Mouse (Mus musculus) E14TG2a.4 (cell line): Measurements from ENCODE around the gene Tax1bp1.

Experiments used
- CTCF ChIP-seq: conservative IDR thresholded peaks from 2 replicates; pipeline ENCODE4 v1.5.1; 2014; ENCODE audit warnings: low read length
- POU5F1 ChIP-seq: IDR thresholded peaks from 2 replicates; pipeline ENCODE4 v1.6.1; 2014; ENCODE audit warnings: low read length, borderline replicate concordance

DNA sequence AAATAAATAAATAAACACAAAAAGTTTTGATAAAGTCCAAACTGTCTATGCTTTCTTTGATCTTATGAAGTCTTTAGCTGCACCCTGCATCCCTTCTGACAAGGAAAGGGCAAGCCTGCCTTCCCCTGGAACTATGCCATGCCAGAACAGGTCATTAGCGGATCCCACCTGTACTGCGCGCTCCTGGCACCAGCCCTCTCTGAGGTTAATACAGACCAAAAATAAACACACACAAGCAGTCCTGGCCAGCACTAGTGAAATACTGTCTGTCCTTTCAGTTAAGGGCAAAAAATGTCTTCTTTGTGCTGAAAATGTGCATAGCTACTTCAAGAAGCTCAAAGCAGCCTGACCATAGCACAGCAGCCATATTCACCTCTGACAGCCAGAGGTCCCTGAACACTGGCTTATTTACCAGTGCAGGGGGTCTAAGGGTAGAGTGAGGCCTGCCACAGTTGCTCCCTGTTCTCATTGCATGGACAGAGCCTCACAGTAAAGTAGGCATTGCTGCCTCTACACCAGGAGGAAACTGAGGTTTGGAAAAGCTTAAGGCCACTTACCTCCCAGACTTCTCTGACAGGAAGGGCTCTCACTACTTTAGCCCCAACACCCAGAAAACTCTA lies 91.8 kb downstream of the Tax1bp1 start:
- TF ChIP-seq CTCF (no peak), POU5F1 (no peak)
